Mouse (Mus musculus) kidney, postnatal 36 days (tissue): ENCODE results near the gene Etv3.
A peak's percentile ranks its signal among the peaks of the same experiment; 100 is the strongest.
"Not testable (repeated sequence)": the region's sequence is repeated elsewhere in the genome, so short reads cannot be mapped to it uniquely, and the experiment has no call there.

Experiments
- DNase-seq, 2 experiments: peaks; one replicate each; pipeline ENCODE4 v3.0.0; 2021 to 2022; ENCODE audit warnings: mixed read lengths in 2 of 2

The Etv3 gene

GRCm38 (mm10) chr3:87521126-87521525 is 4.1 kb upstream of the Etv3 start:
- DNase-seq = no peak

DNA sequence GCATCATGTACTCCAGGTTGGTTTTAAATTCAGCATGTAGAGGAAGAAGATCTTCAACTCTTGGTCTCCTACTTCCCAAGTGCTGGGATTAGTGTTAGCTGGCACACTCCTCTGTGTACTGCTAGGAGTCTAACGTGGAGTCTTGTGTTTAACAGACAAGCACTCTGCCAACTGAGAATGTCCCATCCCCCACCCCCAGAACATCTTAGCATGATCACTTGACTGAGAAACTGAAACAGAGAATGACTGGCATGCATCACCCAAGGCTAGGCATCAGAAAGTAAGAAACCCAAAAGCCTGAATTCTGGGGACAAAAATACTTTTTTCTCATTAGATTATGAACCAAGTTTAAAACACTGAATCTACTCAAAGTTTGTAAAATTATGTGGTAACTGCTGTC is 3.4 kb upstream of the Etv3 start:
- no peak for DNase-seq

DNA sequence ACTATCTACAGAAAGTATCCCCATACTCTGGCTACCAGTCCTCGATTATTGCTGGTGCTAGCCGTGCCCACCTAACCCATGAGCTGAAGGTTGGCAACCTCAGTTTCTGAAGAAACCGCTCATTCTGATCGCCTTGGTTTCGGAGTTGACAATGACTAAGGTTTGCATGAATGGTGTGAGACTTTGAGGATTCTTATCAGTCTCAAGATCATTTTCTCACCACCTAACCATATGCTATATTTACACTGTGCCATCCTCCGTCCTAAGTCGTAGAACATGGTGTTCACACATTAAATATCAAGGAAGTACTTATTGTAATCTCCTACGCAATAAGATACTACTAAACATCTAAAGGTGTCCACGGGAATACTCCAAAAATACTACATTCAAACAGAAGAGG is 1.5 kb upstream of the Etv3 start:
- no peak for DNase-seq

DNA sequence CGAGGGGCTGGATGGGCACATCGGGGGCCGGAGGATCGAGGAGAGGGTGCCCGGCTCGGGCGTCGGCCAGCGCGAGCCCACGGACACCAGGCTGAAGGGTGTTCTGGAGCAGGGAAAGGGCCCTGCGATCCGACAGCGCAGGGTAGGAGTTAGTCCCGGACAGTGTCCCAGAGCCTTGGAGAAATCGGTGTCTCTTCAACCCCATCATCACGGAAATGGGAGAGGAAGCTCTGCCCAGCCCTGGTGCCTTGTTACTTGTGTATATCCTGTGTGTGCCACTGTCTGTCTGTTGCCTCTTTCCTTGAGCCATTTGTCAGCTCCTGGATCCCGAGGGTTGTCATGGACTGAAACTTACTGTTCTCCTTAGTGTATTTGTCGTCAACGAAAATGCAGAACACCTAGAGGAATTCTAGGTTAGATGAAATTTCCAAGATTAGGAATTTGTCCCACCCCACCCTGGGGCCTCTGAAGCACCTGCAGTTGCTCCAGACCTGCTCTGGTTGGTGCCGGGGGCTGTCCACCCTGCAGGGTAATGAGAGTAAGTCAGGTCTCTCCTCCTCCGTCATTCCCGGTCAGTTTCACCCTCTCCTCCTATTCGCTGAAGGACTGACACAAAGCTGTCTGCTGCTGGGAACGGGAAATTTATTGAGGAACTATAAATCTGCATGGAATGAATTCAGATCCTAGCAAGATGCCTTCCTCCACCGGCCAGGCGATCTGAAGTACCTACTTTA is 797 bp downstream of the Etv3 start:
- DNase-seq = peak; percentile 31 to 49

- no peak for DNase-seq
These were observed 1.9 kb downstream of the Etv3 start for GRCm38 (mm10) chr3:87527139-87527538.

DNA sequence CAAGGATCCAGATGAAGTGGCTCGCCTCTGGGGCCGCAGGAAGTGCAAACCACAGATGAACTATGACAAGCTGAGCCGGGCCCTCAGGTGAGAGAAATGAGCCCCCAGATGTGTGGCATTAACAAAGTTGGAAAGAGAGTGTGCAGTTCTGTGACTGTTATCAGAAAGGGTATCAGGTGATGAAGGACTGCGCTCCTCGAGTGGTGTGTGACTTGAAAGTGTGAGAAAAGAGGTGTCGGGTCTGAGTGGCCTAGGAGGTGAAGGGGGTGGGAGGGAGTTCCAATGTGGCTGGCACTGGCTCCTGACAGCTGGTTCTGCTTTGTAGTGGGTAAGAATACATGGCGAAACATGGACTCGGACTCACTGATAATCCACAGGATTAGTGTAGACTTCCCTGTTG is 2.8 kb downstream of the Etv3 start:
- no peak for DNase-seq

DNA sequence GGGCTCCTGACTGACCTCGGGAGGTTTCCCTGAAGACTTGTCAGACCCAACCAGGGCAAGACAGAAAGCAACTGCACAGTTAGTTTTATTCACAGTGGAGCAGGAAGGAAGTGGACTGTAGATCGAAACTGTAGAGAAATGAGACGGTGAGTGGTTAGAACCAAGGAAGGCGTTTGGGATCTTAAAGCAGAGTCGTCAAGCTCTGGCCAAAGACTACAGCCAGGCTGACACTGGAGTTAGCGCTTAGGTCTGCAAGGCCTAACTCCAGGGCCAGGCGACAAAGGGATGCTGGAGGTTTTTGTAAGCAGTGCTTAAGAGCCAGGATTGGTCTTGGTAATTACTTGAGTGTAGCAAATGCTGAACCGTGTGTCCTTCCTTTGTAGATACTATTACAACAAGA is 3.6 kb downstream of the Etv3 start:
- no peak for DNase-seq

GRCm38 (mm10) chr3:87529568-87529967 is 4.4 kb downstream of the Etv3 start:
- DNase-seq = no peak

DNA sequence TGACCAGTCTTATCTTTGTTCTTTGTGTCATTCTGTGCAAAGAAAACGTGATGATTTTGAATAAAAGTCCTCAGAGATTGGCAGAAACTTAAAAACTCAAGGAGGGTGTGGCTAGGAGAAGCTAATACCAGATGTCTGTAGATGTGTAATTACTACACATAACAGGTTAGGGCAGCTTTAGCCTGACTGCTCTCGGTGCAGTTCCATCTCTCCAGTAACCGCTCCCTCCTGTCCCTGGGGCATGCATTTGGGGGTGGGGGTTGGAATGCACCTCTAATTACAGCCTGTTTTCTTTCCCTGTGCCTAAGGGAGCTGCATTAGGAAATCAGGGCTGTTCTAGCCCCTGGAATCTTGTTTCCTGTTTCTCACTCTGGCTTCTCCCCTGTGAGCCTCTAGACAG is 5.0 kb downstream of the Etv3 start:
- no peak for DNase-seq

DNA sequence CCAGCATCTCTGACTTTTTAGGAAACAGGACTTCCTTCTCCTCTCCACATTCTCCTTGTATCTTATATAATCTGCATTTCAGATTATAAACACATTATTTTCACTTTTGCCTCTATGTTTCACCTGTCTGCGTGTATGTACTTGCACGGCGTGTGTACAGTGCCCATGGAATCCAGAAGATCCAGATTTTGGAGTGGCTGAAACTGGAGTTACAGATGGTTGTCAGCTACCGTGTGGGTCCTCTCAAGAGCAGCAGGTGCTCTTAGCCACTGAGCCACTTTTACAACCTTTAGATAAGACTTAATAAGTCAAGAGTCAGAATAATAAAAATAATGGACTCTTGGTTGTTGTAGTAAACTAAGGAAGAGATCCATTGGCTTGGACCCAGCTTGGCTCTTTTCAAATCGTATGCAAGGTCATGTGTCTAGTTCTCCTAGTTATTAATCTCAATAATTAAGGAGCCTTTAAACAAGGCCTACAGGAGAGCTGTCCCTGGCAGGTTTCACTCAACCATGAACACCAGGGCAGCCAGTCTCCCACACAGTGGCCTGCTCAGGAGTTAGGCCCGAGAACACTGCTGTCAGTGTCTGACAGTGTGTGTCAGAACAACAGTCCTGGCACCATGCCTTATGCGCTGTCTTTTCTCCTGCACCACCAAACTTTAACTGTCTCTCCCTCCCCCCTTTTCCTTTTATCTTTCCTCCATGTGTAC is 8.6 kb downstream of the Etv3 start:
- DNase-seq = peak in 1 of 2 experiments; percentile 29

GRCm38 (mm10) chr3:87538034-87538433 is 12.8 kb downstream of the Etv3 start:
- no peak for DNase-seq

GRCm38 (mm10) chr3:87540028-87540675 is 14.9 kb downstream of the Etv3 start:
- DNase-seq = no peak

DNA sequence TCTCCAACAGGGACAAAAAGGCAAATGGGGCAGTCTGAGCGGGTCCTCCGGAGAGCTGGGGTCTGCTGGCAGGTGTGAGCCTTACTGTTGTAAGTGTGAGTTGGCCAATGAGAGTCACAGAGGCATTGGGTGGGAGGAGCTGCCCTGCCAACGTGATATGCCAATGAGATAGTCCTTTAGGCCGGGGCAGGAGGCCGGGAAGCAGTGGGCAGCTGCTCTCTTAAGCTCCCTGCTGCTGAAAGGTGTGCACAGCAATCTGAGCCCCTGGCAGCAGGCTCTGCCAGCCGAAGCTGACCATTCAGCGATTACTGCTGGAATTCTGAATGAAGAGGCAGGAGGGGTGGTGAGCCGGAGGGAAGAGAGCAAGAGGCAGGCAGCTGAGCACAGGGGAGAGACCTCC is 15.5 kb downstream of the Etv3 start:
- DNase-seq = no peak

GRCm38 (mm10) chr3:87542481-87543215 is 17.4 kb downstream of the Etv3 start:
- DNase-seq = no peak

DNA sequence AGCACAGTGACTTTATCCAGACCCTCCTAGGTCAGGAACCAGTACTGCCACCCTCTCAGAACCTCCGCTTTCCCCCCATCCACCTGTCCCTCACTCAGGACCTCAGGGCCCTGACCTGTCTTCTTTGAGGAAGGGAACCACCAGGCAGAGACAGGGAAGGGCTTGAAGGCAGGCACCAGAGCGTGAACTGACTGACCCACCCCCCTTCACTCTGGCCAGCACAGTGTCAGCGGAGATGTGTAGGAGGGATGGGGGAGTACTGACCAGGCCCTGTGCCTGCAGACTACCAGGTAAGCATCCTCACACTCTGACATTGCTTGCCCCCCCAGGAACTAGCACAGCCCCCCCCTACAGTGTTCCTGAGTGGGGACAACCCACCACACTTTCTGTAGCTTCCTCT is 20.3 kb downstream of the Etv3 start:
- DNase-seq = no peak

- DNase-seq = no peak
These were observed 21.1 kb downstream of the Etv3 start for GRCm38 (mm10) chr3:87546291-87546721.

- DNase-seq = no peak
These were observed 24.7 kb downstream of the Etv3 start for GRCm38 (mm10) chr3:87549908-87550307.

DNA sequence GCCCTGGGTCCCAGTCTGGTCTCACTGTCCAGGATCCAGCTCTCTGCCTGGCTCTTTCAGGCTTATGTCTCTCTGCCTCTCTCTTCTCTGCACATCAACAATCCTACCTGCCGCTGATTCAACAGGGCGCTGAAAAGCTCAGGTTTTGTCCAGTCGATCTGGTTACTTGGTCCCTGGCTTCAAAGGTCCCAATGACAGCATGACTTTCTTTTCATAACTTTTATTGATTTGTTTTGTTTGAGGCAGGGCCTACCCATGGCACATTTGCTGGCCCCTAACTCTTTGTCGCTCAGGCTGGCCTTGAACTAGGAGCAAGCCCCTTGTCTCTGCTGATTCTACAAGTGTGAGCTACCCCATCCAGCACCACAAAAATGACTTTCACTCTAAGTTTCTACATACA is 27.1 kb downstream of the Etv3 start:
- DNase-seq = no peak

DNA sequence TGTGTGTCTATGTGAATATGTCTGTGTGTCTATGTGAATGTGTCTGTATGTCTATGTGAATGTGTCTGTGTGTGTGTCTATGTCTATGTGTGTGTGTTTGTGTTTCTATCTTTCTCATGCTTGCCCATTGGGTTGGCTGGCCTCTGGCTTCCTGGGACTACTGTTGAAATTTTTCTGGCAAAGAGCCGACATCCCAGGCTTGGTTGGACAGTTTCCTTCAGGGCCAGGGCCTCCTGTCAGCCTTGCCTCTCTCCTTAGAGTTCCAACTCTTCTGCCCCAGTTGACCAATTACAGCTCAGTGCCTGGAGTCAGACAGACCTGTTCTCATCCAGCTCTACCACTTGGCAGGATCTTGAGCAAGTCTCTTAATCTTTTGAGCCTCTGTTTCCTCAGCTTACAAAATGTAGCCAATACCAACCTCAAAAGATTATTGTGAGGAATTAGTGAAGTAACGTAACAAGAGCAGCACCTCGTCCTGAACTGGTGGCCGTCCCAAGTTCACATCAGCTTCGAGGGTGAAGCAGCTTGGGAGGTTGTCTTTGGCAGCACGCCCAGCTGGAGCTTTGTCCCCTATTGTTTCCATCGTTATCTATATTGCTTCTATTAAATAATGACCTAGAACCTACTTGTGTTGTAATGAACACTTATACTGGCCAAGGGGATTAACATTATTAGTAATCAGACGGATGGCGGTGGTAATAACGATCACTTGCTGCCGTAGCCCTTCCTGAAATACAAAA is 28.2 kb downstream of the Etv3 start:
- no peak for DNase-seq

DNA sequence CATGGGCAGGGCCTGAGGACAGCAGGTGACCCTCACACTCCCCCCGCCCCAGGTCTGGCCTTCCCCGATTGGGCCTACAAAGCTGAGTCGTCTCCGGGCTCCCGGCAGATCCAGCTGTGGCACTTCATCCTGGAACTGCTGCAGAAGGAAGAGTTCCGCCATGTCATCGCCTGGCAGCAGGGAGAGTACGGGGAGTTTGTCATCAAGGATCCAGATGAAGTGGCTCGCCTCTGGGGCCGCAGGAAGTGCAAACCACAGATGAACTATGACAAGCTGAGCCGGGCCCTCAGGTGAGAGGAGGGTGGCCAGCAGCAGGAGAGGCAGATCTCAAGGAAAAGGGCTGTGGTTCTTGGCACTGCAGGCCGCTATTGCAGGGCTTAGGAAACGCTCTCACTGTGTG is 29.7 kb downstream of the Etv3 start:
- DNase-seq = not testable (repeated sequence)

GRCm38 (mm10) chr3:87556109-87556531 is 30.9 kb downstream of the Etv3 start:
- DNase-seq = no peak

DNA sequence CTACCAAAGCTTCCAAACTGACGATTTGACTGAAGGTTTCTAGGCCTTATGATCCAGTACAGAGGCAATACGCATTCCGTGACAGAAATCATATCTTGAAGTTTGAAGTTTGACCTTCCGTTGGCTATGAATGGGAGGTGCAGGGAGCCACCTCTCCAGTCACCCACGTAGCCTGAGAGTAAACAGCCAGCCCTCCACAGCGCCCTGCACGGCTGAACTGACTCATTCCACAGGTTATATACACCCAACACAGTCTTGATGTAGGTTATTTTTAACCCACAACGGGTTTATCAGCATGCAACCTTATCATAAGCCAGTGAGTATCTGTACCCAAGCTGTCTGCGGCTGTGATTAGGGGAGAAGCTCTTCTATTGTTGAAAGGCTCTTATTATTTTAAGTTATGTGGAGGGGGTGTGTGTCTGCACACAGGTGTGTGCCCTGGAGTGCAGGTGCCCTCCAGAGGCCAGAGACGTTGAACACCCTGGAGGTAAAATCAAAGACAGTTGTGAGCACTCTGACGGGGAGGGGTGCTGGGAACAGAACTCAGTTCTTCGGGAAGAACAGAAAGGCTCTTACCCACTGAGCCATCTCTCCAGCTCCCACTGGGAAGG is 31.6 kb downstream of the Etv3 start:
- DNase-seq = no peak
